Mouse (Mus musculus): ENCODE results near the gene Sept8.
"Not testable (repeated sequence)": the region's sequence is repeated elsewhere in the genome, so short reads cannot be mapped to it uniquely, and the experiment has no call there.

Sept8 gene

GRCm38 (mm10) chr11:53523545-53524405 lies 4.7 kb downstream of the Sept8 start:
- DNase-seq (ENCODE audit: low read depth, low spot score): no peak

- DNase-seq (ENCODE audit: low read depth, low spot score): peak; percentile 80
These were observed 5.8 kb downstream of the Sept8 start for GRCm38 (mm10) chr11:53524905-53525304.

DNA sequence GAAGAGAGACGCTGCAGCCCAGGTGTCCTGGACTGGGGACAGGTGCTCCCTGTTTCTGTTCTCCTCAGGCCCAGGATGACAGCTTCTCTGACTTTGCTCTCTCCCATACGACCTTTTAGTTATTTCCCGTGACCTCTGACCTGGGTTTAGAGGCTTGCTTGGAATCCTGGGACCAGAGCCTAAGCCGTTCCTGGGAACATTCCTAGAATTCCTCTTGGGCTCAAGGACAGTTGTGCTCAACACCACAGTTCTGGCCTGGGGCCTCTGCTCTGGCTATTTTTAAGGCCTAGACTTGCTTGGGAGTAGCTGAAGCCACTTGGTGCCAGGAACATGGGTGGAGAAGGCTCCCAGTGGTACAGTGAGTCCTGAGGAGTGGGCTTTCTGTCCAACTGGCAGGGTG lies 6.4 kb downstream of the Sept8 start:
- DNase-seq (ENCODE audit: low read depth, low spot score): peak; percentile 93

- no peak for DNase-seq (ENCODE audit: low read depth, low spot score)
These were observed 9.6 kb downstream of the Sept8 start for GRCm38 (mm10) chr11:53528397-53529252.

DNA sequence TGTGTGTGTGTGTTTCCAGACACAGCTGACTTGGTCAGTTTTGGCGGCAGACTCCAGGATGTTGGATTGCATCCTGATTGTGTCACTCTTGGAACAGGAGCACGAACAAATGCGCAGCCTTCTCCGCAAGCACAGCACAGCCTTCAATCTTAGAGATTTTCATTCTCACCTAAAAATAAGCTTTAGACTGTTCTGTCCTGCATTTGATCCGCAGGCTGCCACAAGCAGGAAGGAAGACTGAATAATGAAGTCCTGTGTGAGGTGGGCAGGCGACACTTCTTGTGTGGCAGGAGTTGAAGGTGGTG lies 10.1 kb downstream of the Sept8 start:
- DNase-seq (ENCODE audit: low read depth, low spot score): no peak

DNA sequence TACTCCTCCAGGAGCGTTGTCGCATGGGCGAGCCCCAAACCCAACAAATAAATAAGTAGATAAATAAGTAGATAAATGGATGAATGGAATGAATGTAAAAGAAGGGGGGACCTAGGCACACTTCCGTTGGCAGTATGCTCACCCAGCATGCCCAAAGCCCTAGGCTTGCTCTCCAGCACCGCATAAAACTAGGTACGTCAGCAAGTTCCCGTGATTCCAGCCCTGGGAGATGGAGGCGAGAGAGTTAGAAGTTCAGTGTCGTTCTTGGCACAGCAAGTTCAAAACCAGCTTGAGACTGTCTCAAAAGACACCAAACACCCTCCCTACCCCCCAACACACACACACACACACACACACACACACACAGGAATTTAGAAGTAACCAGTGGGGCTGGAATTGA lies 10.9 kb downstream of the Sept8 start:
- DNase-seq (ENCODE audit: low read depth, low spot score): no peak

GRCm38 (mm10) chr11:53531578-53532230 lies 12.6 kb downstream of the Sept8 start:
- no peak for DNase-seq (ENCODE audit: low read depth, low spot score)

GRCm38 (mm10) chr11:53532231-53532620 lies 13.2 kb downstream of the Sept8 start:
- no peak for DNase-seq (ENCODE audit: low read depth, low spot score)

- DNase-seq (ENCODE audit: low read depth, low spot score): no peak
These were observed 20.0 kb downstream of the Sept8 start for GRCm38 (mm10) chr11:53539002-53539491.

- no peak for DNase-seq (ENCODE audit: low read depth, low spot score)
These were observed 21.3 kb downstream of the Sept8 start for GRCm38 (mm10) chr11:53540394-53540793.

GRCm38 (mm10) chr11:53541222-53541621 lies 22.2 kb downstream of the Sept8 start:
- no peak for DNase-seq (ENCODE audit: low read depth, low spot score)

- no peak for DNase-seq (ENCODE audit: low read depth, low spot score)
These were observed 24.0 kb downstream of the Sept8 start for GRCm38 (mm10) chr11:53543021-53543420.

DNA sequence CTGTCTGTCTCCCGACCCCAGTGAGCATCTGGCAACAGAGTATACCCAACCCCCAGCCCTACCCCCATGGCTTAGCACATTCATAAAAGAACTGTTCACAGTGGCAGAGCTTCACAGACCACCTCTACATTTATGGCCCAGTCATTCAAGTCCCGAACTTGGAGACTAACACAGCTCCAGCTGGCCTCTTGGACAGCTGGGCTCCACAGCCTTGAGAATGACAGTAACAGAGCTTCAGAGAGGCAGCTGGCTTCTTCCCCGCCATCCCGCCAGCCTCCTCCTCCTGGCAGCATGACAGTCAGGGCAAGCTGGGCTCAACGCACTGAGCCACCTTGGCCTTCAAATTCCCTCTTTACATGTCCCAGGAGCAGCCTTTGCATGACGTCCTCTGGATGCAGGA lies 27.2 kb downstream of the Sept8 start:
- DNase-seq (ENCODE audit: low read depth, low spot score): no peak

GRCm38 (mm10) chr11:53547566-53547965 lies 28.5 kb downstream of the Sept8 start:
- no peak for DNase-seq (ENCODE audit: low read depth, low spot score)

DNA sequence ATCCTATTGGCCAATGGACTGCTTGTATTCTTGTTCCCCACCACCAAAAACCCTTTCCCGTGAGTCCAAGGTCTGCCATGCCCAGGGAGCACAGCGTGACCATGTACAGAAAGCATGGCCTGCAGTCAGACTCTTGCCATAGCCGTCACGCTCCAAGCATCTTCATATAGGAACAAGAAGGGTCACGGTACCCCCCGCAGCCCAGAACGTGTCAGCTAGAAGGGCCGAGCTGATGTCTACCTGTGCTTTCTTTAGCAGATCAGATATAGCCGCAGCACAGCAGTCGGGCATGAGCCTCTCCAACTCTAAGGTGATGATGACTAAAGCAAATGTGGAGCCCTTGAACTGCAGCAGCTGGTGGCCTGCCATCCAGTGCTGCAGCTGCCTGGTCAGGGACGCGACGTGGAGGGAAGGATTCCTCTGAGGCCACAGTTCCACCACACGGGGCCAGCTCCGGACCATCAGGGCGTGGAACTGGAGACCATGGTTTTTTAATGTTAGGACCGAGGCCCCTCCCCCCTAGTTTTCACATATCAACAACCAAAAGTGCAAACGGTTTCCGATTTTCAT lies 29.1 kb downstream of the Sept8 start:
- no peak for DNase-seq (ENCODE audit: low read depth, low spot score)

DNA sequence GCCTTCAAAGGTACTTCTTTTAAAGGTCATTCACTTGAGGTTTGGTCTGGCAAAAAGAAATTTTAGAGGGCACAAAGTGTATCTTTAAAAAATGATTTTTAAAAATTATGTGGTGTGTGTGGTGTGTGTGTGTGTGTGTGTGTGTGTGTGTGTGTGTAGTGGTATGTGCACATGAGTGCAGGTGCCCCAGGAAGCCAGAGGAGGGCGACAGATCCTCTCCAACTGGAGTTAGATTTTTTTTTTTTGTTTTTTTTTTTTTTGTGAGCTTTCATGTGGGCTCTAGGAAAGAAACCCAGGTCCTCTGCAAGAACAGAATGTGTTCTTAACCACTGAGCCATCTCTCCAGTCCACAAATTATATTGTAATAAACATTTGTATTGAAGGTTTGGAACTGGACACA lies 31.7 kb downstream of the Sept8 start:
- DNase-seq (ENCODE audit: low read depth, low spot score): no peak

- peak; percentile 85 for DNase-seq (ENCODE audit: low read depth, low spot score)
These were observed 32.7 kb downstream of the Sept8 start for GRCm38 (mm10) chr11:53551754-53552153.

- not testable (repeated sequence) for DNase-seq (ENCODE audit: low read depth, low spot score)
These were observed 37.5 kb downstream of the Sept8 start for GRCm38 (mm10) chr11:53556529-53556928.

- not testable (repeated sequence) for DNase-seq (ENCODE audit: low read depth, low spot score)
These were observed 38.9 kb downstream of the Sept8 start for GRCm38 (mm10) chr11:53557992-53558391.

DNA sequence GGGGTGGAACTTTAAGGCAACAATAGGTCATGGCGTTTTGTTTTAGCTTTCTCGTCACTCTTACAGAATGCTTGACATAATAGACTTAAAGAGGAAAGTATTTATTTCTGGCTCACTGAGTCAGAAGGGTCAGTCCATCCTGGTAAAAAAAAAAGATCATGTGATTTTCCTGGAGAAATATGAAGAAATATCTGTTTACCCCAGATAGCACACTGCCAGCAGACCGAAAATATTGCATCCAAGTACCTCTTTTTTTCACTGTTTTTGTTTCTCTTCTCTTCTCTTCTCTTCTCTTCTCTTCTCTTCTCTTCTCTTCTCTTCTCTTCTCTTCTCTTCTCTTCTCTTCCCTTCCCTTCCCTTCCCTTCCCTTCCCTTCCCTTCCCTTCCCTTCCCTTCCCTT lies 40.9 kb downstream of the Sept8 start:
- DNase-seq (ENCODE audit: low read depth, low spot score): not testable (repeated sequence)

DNA sequence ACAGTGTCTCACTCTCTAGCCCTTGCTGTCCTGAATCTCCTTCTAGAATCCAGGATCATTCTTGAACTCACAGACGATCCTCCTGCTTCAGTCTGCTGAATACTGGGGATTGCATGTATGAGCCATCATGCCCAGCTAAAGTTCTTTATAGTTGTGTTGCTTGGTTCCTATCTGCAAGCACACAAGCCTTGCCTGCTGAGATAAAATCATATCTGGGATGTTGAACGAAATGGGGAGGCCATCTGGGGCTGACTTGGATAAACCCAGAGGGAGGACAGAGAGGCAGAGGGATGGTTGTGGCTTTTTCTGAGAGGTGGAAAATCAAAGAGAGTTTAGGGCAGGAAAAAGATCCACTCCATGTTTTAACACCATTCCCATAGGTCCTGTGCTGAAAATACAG lies 42.9 kb downstream of the Sept8 start:
- no peak for DNase-seq (ENCODE audit: low read depth, low spot score)

DNA sequence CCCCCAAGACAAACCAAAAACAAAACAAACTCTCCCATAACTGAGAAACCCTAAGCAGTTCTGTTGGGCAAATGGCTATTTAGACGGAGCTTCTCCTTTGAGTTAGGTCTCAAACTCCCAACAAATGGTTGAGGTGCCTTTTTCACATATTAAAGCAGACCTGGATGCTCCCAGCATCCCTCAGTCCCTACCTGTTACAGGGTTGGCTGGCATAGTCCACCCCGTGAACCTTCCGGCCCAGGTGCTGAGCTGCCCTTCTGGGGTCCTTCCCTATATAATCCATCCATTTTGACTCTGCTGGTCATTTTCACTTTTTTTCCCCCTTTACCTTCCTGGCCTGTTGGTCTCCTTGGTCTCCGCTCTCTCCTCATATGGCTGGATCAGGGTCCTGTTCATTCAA lies 47.6 kb downstream of the Sept8 start:
- no peak for DNase-seq (ENCODE audit: low read depth, low spot score)

Data from ZHBTc4 (cell line).